Mouse (Mus musculus) midbrain, embryonic 14.5 days (tissue): ENCODE data around the gene P3h4. TPM values are rescaled to one million over a fixed set of nuclear protein-coding genes. Genes with fewer than 3 reads are reported as not detected.
"Not testable (repeated sequence)": the region's sequence is repeated elsewhere in the genome, so short reads cannot be mapped to it uniquely, and the experiment has no call there.

ENCODE experiments used
- ATAC-seq: fragments of 200-750 bp; cut with Nextera tagmentation; 2 replicates; pipeline ENCODE4 v1.8.0; 2017; ENCODE audit warnings: moderate number of reproducible peaks, moderate library complexity; ENCODE audit not compliant: low FRiP score, low TSS enrichment
- DNase-seq: peaks from one replicate; pipeline ENCODE4 v3.0.0-alpha.2; 2015
- H3K27ac ChIP-seq: fragments of 300-500 bp; sonication (generic); replicated peaks from 2 replicates; pipeline ENCODE4 v1.5.1; 2014; ENCODE audit warnings: mild to moderate bottlenecking, low read depth, low read length, moderate library complexity
- H3K27me3 ChIP-seq: fragments of 300-500 bp; sonication (generic); 2 replicates; pipeline ENCODE4 v1.6.1; 2014; ENCODE audit warnings: low read length, control low read depth, mixed read lengths; ENCODE audit not compliant: control insufficient read depth, insufficient read depth
- H3K36me3 ChIP-seq: fragments of 300-500 bp; sonication (generic); 2 replicates; pipeline ENCODE4 v1.6.1; 2014; ENCODE audit warnings: low read length, control low read depth; ENCODE audit not compliant: control insufficient read depth, insufficient read depth
- H3K4me1 ChIP-seq: fragments of 300-500 bp; sonication (generic); 2 replicates; pipeline ENCODE4 v1.6.1; 2014; ENCODE audit warnings: mild to moderate bottlenecking, antibody characterized with exemption, low read length, control low read depth; ENCODE audit not compliant: control insufficient read depth, insufficient read depth
- H3K4me2 ChIP-seq: fragments of 300-500 bp; sonication (generic); 2 replicates; pipeline ENCODE4 v1.6.1; 2014; ENCODE audit warnings: mild to moderate bottlenecking, low read length, moderate library complexity
- H3K4me3 ChIP-seq: fragments of 300-500 bp; sonication (generic); replicated peaks from 2 replicates; pipeline ENCODE4 v1.5.1; 2014; ENCODE audit warnings: low read depth, low read length
- H3K9ac ChIP-seq: fragments of 300-500 bp; sonication (generic); replicated peaks from 2 replicates; pipeline ENCODE4 v1.6.1; 2014; ENCODE audit warnings: mild to moderate bottlenecking, low read length, moderate library complexity
- H3K9me3 ChIP-seq: fragments of 300-500 bp; sonication (generic); 2 replicates; pipeline ENCODE4 v1.6.1; 2016; ENCODE audit warnings: low read length, control low read depth, mixed read lengths; ENCODE audit not compliant: control insufficient read depth
- WGBS: fragments of 180-500 bp; shearing (Covaris S2); extraction: QIAGEN DNeasy Blood & Tissue Kit; methylation state at CpG from one replicate; pipeline ENCODE4 v1.1.7; 2014; 5-methylcytosine and 5-hydroxymethylcytosine counted together
- microRNA-seq: library from miRNA; unstranded; fragments of <30 nt; microRNA quantifications from one replicate; pipeline ENCODE4, GENCODE M21; 2016
- polyA plus RNA-seq: library from polyadenylated mRNA; unstranded; fragments of >200 nt; fragmentation: Nextera tagmentation; extraction: Ambion mirVana; gene quantifications from 2 replicates; pipeline ENCODE4 v1.2.1, GENCODE M21; 2014

The P3h4 gene
- polyA plus RNA-seq, 1 experiment from 2014 or later: 16.4 TPM

DNA sequence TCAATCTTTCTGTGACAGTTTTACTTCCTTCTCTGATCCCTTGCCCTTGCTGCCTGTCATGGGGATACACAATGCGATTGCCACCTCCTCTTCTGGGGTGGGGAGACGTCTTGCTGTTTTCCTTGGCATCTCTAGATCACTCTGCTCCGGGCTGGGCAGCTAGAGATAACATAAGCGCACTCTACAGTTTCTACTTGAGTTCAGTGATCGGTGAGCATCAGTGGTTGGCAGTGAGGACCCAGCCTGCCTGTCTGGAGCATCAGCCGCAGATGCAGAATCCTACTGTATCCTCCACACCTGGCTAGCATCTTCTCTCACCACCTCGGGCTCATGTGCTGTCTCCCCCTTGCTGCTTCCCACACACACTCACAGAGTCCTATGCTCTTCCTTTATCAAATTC, 45.5 kb downstream of the P3h4 start:
- WGBS: 84% methylated on average over 7 of the region's 7 CpGs
- ATAC-seq: no peak
- H3K4me2 ChIP-seq: no peak overlapping the region
- no peak overlapping the region for H3K4me3 ChIP-seq
- DNase-seq: no peak
- H3K27me3 ChIP-seq: no peaks in the 10 kb centered on the region
- H3K27ac ChIP-seq: no peak overlapping the region
- H3K4me1 ChIP-seq: no peaks in the 10 kb centered on the region
- H3K9ac ChIP-seq: no peak overlapping the region
- no peaks in the 10 kb centered on the region for H3K9me3 ChIP-seq
- H3K36me3 ChIP-seq: peaks cover 43% of the 10 kb centered on the region

DNA sequence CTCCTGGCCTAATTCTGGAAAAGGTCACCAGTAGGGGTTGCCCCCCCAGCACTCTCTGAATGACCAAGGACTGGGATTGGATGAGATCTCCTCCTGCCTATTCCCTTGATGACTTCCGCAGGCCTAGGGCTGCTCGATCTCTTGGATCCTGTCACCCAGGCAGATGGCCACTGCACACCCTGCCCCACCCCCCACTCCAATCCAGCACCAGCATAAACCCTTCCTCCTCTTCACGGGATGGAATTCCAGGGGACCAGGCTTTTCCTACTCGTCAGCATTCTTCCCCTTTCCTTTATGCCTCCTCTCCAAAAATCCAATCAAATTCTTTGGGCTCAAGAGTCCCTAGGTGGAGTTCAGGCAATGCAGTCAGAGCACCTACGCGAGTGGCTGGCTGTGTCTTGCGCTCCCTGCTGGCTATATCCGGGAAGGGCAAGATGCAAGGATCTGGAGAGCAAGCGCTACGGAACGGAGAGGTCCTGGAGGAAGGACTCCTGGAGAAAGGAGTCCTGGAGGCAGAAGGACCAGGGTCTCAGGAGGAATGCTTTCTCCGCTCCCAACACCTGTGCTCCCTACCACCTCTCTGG, 51.6 kb downstream of the P3h4 start:
- 22% methylated on average over 12 of the region's 12 CpGs for WGBS
- H3K36me3 ChIP-seq: no peaks in the 10 kb centered on the region
- peaks cover 4% of the 10 kb centered on the region; the same call in 1 of the 2 replicates for H3K27me3 ChIP-seq
- peak; percentile 78 for DNase-seq
- no peak overlapping the region for H3K4me2 ChIP-seq
- no peak for ATAC-seq
- no peak overlapping the region for H3K4me3 ChIP-seq
- H3K9ac ChIP-seq: no peak overlapping the region
- H3K27ac ChIP-seq: no peak overlapping the region
- H3K4me1 ChIP-seq: no peaks in the 10 kb centered on the region
- no peaks in the 10 kb centered on the region for H3K9me3 ChIP-seq

- Histone ChIP-seq H3K9ac (no peak overlapping the region), H3K27ac (0 out of 2 replicates have a peak overlapping the region, but pooled peaks have one; percentile 20), H3K4me1 (no peaks in the 10 kb centered on the region), H3K36me3 (no peaks in the 10 kb centered on the region), H3K9me3 (no peaks in the 10 kb centered on the region), H3K27me3 (peaks cover 4% of the 10 kb centered on the region; the same call in 1 of the 2 replicates), H3K4me3 (no peak overlapping the region), H3K4me2 (no peak overlapping the region)
- DNase-seq: peak; percentile 87
- peak; percentile 57; the same call in 1 of the 2 replicates for ATAC-seq
- 14% methylated on average over 8 of the region's 8 CpGs for WGBS
These were observed 52.2 kb downstream of the P3h4 start for GRCm38 (mm10) chr11:100362209-100362978.

DNA sequence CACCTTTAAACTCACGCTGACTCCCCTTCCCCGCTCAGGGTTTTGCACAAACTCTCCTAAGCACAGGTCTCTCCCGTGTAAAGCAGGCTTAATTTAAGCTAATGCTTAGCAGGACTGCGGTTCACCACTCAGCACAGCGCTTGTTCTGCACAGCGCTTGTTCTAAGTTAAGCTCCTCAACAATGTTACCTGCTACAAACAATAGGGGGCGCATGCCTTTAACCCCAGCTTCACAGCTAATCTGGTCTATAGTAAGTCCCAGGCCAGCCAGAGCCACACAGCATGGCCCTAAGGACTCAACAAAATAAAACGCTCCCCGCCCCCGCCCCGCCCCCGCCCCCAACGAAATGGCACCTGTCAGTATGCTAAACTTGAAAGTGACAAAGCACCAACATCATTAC, 53.6 kb downstream of the P3h4 start:
- H3K4me3 ChIP-seq, H3K9ac ChIP-seq, H3K36me3 ChIP-seq, H3K9me3 ChIP-seq, H3K4me1 ChIP-seq, ATAC-seq, DNase-seq, H3K27me3 ChIP-seq, H3K4me2 ChIP-seq, H3K27ac ChIP-seq: not testable (repeated sequence)
- WGBS: no CpG with 5 or more reads among the region's 13 CpGs

DNA sequence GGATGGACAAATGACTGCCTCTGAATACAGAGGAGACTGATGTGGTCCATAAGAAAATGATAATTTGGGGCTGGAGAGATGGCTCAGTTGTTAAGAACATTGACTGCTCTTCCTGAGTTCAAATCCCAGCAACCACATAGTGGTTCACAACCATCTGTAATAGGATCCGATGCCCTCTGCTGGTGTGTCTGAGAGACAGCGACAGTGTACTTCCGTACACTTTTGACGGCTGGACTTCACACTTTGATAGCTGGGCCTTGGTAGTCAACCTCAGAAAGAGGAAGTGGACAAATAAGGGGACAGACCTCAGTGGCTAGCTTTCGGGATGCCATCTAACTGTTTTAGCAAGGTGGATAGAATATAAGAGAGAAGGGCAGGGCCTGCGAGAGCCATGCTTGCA, 54.5 kb downstream of the P3h4 start:
- DNase-seq (no peak), ATAC-seq (no peak)
- Histone ChIP-seq H3K4me2 (no peak overlapping the region), H3K36me3 (no peaks in the 10 kb centered on the region), H3K4me3 (no peak overlapping the region), H3K9me3 (no peaks in the 10 kb centered on the region), H3K27me3 (peaks cover 4% of the 10 kb centered on the region; the same call in 1 of the 2 replicates), H3K4me1 (peaks cover under 1% of the 10 kb centered on the region), H3K27ac (no peak overlapping the region), H3K9ac (no peak overlapping the region)
- WGBS: 84% methylated on average over 6 of the region's 6 CpGs

Small RNA genes lying within 50 kb of the gene (microRNA-seq; reads per million reads assigned to microRNA genes)
- gene Gm27374: not detected

Other genes with a start within 250 kb of the P3h4 start
- gene Krt9, start 221.6 kb downstream of the P3h4 start, polyA plus RNA-seq: not detected in 2 replicates
- gene Krt14, start 207.3 kb downstream of the P3h4 start, polyA plus RNA-seq: not detected in 2 replicates
- gene Krt16, start 165.9 kb downstream of the P3h4 start, polyA plus RNA-seq: not detected in 2 replicates
- gene Krt17, start 153.8 kb downstream of the P3h4 start, polyA plus RNA-seq: not detected in 2 replicates
- gene Krt42, start 145.0 kb downstream of the P3h4 start, polyA plus RNA-seq: not detected in 2 replicates
- gene Eif1, start 95.0 kb downstream of the P3h4 start, polyA plus RNA-seq: 1,318 and 1,476 TPM in 2 replicates
- gene Gast, start 80.4 kb downstream of the P3h4 start, polyA plus RNA-seq: 0.93 and 1.3 TPM in 2 replicates
- gene Hap1, start 58.7 kb downstream of the P3h4 start, polyA plus RNA-seq: 108 and 170 TPM in 2 replicates
- 70.0 and 75.2 TPM in 2 replicates for gene Jup, start 17.1 kb downstream of the P3h4 start, polyA plus RNA-seq
- 9.0 and 20.1 TPM in 2 replicates for gene Fkbp10, start 861 bp upstream of the P3h4 start, polyA plus RNA-seq
- 84.9 and 100 TPM in 2 replicates for gene Nt5c3b, start 27.0 kb upstream of the P3h4 start, polyA plus RNA-seq
- gene Klhl10, start 27.1 kb upstream of the P3h4 start, polyA plus RNA-seq: 0.55 and 0.82 TPM in 2 replicates
- 17.6 and 18.8 TPM in 2 replicates for gene Klhl11, start 57.9 kb upstream of the P3h4 start, polyA plus RNA-seq
- gene Acly, start 113.2 kb upstream of the P3h4 start, polyA plus RNA-seq: 161 and 219 TPM in 2 replicates
- gene Ttc25, start 130.8 kb upstream of the P3h4 start, polyA plus RNA-seq: 1.9 and 2.5 TPM in 2 replicates
- gene Cnp, start 160.1 kb upstream of the P3h4 start, polyA plus RNA-seq: 24.8 and 28.7 TPM in 2 replicates
- 125 and 129 TPM in 2 replicates for gene Nkiras2, start 204.4 kb upstream of the P3h4 start, polyA plus RNA-seq
- gene Dnajc7, start 205.3 kb upstream of the P3h4 start, polyA plus RNA-seq: 93.7 and 108 TPM in 2 replicates